Mouse (Mus musculus) WW6 (cell line): ENCODE data around the gene Gapdh.
A peak's percentile ranks its signal among the peaks of the same experiment; 100 is the strongest.

Experiments
- DNase-seq: peaks from one replicate; pipeline ENCODE4 v3.0.0-alpha.2; 2013; ENCODE audit warnings: low read depth, low spot score

Gene Gapdh

GRCm38 (mm10) chr6:125148926-125149568 lies 17.2 kb downstream of the Gapdh start:
- DNase-seq = no peak

- no peak for DNase-seq
Observed at GRCm38 (mm10) chr6:125148251-125148925, 17.9 kb downstream of the Gapdh start.

- no peak for DNase-seq
Observed at GRCm38 (mm10) chr6:125147329-125147728, 18.9 kb downstream of the Gapdh start.

GRCm38 (mm10) chr6:125146797-125147196 lies 19.5 kb downstream of the Gapdh start:
- no peak for DNase-seq

GRCm38 (mm10) chr6:125146148-125146547 lies 20.1 kb downstream of the Gapdh start:
- no peak for DNase-seq

GRCm38 (mm10) chr6:125145479-125145951 lies 20.8 kb downstream of the Gapdh start:
- DNase-seq = no peak

- DNase-seq = peak; percentile 97
Observed at GRCm38 (mm10) chr6:125145001-125145400, 21.3 kb downstream of the Gapdh start, which contains the start of gene Iffo1. TSS of gene Iffo1 (plus strand) at chr6:125145241.

GRCm38 (mm10) chr6:125143904-125144303 lies 22.4 kb downstream of the Gapdh start:
- no peak for DNase-seq

GRCm38 (mm10) chr6:125143128-125143527 lies 23.1 kb downstream of the Gapdh start:
- DNase-seq = no peak

- no peak for DNase-seq
Observed at GRCm38 (mm10) chr6:125142436-125142835, 23.8 kb downstream of the Gapdh start.

- no peak for DNase-seq
Observed at GRCm38 (mm10) chr6:125139747-125140146, 26.5 kb downstream of the Gapdh start.

- no peak for DNase-seq
Observed at GRCm38 (mm10) chr6:125137002-125137671, 29.1 kb downstream of the Gapdh start.

GRCm38 (mm10) chr6:125132470-125132869 lies 33.8 kb downstream of the Gapdh start:
- DNase-seq = no peak

GRCm38 (mm10) chr6:125131302-125132156 lies 34.7 kb downstream of the Gapdh start, which contains the start of gene Nop2:
TSS of gene Nop2 (plus strand) at chr6:125131909.
- peak; percentile 98 for DNase-seq

GRCm38 (mm10) chr6:125129710-125130402 lies 36.4 kb downstream of the Gapdh start:
- DNase-seq = no peak

GRCm38 (mm10) chr6:125128724-125129123 lies 37.5 kb downstream of the Gapdh start:
- no peak for DNase-seq

GRCm38 (mm10) chr6:125119387-125119786 lies 46.9 kb downstream of the Gapdh start:
- DNase-seq = no peak

GRCm38 (mm10) chr6:125112553-125112952 lies 53.7 kb downstream of the Gapdh start:
- no peak for DNase-seq
